Mouse (Mus musculus) heart, embryonic 14.5 days (tissue): ENCODE measurements at regions not wholly inside any gene's neighbourhood (a gene's known extent, or its start where the extent isn't known, plus 50 kb on each side); places are given as distances from the start of the nearest gene placed in this dataset.

Experiments used
- ATAC-seq: fragments of 200-750 bp; cut with Nextera tagmentation; 2 replicates; pipeline ENCODE4 v1.8.0; 2017; ENCODE audit warnings: low read depth, moderate TSS enrichment; ENCODE audit not compliant: insufficient number of reproducible peaks, insufficient read depth, low FRiP score
- H3K27ac ChIP-seq, 2 experiments: fragments of 200-500 bp in 1 of 2; fragments of 300-500 bp in 1 of 2; sonication (generic) in 1 of 2; replicated peaks in 1 of 2; 2 replicates each; pipeline ENCODE4 v1.5.1; 2012 to 2014; ENCODE audit warnings: low read depth in 2 of 2, low read length in 2 of 2, control low read depth in 1 of 2, mild to moderate bottlenecking in 1 of 2, mixed read lengths in 1 of 2; ENCODE audit not compliant: control insufficient read depth in 1 of 2, insufficient read depth in 1 of 2
- H3K27me3 ChIP-seq: fragments of 300-500 bp; sonication (generic); 2 replicates; pipeline ENCODE4 v1.6.1; 2014; ENCODE audit warnings: mild to moderate bottlenecking, low read length, control low read depth; ENCODE audit not compliant: control insufficient read depth, insufficient read depth
- H3K36me3 ChIP-seq: fragments of 300-500 bp; sonication (generic); 2 replicates; pipeline ENCODE4 v1.6.1; 2014; ENCODE audit warnings: mild to moderate bottlenecking, control low read depth, low read length, mixed read lengths; ENCODE audit not compliant: control insufficient read depth, insufficient read depth
- H3K4me1 ChIP-seq, 2 experiments: fragments of 200-500 bp in 1 of 2; fragments of 300-500 bp in 1 of 2; sonication (generic) in 1 of 2; 2 replicates each; pipeline ENCODE4 v1.6.1; 2012 to 2014; ENCODE audit warnings: low read length in 2 of 2, control low read depth in 1 of 2, mixed read lengths in 1 of 2; ENCODE audit not compliant: control insufficient read depth in 2 of 2, insufficient read depth in 2 of 2
- H3K4me2 ChIP-seq: fragments of 300-500 bp; sonication (generic); 2 replicates; pipeline ENCODE4 v1.6.1; 2014; ENCODE audit warnings: mild to moderate bottlenecking, low read length
- H3K4me3 ChIP-seq, 2 experiments: fragments of 200-500 bp in 1 of 2; fragments of 300-500 bp in 1 of 2; sonication (generic) in 1 of 2; 2 replicates each; pipeline ENCODE4 v1.5.1; 2012 to 2014; ENCODE audit warnings: low read length in 2 of 2, mild to moderate bottlenecking in 2 of 2, control low read depth in 1 of 2, low read depth in 1 of 2, moderate library complexity in 1 of 2; ENCODE audit not compliant: control insufficient read depth in 1 of 2, insufficient read depth in 1 of 2
- H3K9ac ChIP-seq: fragments of 300-500 bp; sonication (generic); 2 replicates; pipeline ENCODE4 v1.6.1; 2014; ENCODE audit warnings: mild to moderate bottlenecking, low read length
- H3K9me3 ChIP-seq: fragments of 300-500 bp; sonication (generic); 2 replicates; pipeline ENCODE4 v1.6.1; 2016; ENCODE audit warnings: low read length, control low read depth; ENCODE audit not compliant: control insufficient read depth
- WGBS: fragments of 180-500 bp; shearing (Covaris S2); extraction: QIAGEN DNeasy Blood & Tissue Kit; methylation state at CpG from one replicate; pipeline ENCODE4 v1.1.7; 2014; 5-methylcytosine and 5-hydroxymethylcytosine counted together

DNA sequence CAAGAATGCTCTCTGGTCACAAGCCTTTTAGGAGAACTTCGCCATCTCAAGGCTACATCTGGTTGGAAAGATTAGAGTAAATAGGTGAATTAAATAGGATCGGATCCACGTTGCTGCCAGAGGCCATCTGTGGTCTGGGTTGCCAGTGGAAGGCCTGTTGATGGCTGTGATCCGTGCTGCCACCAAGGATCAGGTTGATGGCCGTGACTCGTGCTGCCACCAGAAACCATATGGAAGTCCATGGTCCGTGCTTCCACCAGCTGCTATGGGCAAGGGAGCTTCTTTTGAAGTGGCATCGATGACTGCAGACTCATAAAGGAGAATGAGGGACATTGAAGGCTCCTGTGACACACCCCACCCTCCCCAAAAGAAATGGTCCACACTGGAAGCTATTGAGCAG lies 79.6 kb downstream of the Atp1a1 start:
- Histone ChIP-seq H3K9ac (no peak overlapping the region), H3K27me3 (no peaks in the 10 kb centered on the region), H3K27ac (no peak overlapping the region), H3K36me3 (no peaks in the 10 kb centered on the region), H3K4me3 (no peak overlapping the region), H3K9me3 (no peaks in the 10 kb centered on the region), H3K4me1 (peaks cover 14 to 34% of the 10 kb centered on the region in 2 experiments), H3K4me2 (no peak overlapping the region)
- ATAC-seq, result no peak
- WGBS, result 83% methylated on average over 8 of the region's 8 CpGs

- WGBS, result 39% methylated on average over 6 of the region's 6 CpGs
- no peak overlapping the region for H3K4me2 ChIP-seq
- no peaks in the 10 kb centered on the region for H3K27me3 ChIP-seq
- H3K9ac ChIP-seq, result no peak overlapping the region
- H3K27ac ChIP-seq, result no peak overlapping the region
- no peak for ATAC-seq
- H3K9me3 ChIP-seq, result no peaks in the 10 kb centered on the region
- H3K4me3 ChIP-seq, result no peak overlapping the region
- peaks cover 14 to 37% of the 10 kb centered on the region in 2 experiments for H3K4me1 ChIP-seq
- no peaks in the 10 kb centered on the region for H3K36me3 ChIP-seq
These were observed 80.0 kb downstream of the Atp1a1 start for GRCm38 (mm10) chr3:101524444-101524843.

GRCm38 (mm10) chr3:101523239-101523638 lies 81.2 kb downstream of the Atp1a1 start:
- no peak overlapping the region for H3K9ac ChIP-seq
- no peaks in the 10 kb centered on the region for H3K9me3 ChIP-seq
- peaks cover 18 to 36% of the 10 kb centered on the region in 2 experiments for H3K4me1 ChIP-seq
- H3K4me2 ChIP-seq, result no peak overlapping the region
- 91% methylated on average over 5 of the region's 5 CpGs for WGBS
- H3K36me3 ChIP-seq, result no peaks in the 10 kb centered on the region
- ATAC-seq, result no peak
- 0 out of 4 replicates have a peak overlapping the region, but pooled peaks of 1 of the 2 experiments have one; percentile 4 for H3K27ac ChIP-seq
- no peak overlapping the region for H3K4me3 ChIP-seq
- no peaks in the 10 kb centered on the region for H3K27me3 ChIP-seq

GRCm38 (mm10) chr3:101522246-101522920 lies 82.1 kb downstream of the Atp1a1 start:
- no peaks in the 10 kb centered on the region for H3K27me3 ChIP-seq
- H3K4me3 ChIP-seq, result no peak overlapping the region
- no peak overlapping the region for H3K9ac ChIP-seq
- no peaks in the 10 kb centered on the region for H3K36me3 ChIP-seq
- H3K27ac ChIP-seq, result peak overlapping the region in 1 of 2 experiments; percentile 4; a peak in 3 of 4 replicates
- no peaks in the 10 kb centered on the region for H3K9me3 ChIP-seq
- no peak overlapping the region for H3K4me2 ChIP-seq
- WGBS, result 51% methylated on average over 9 of the region's 9 CpGs
- peak; percentile 60; the same call in 1 of the 2 replicates for ATAC-seq
- peaks cover 21 to 32% of the 10 kb centered on the region in 2 experiments for H3K4me1 ChIP-seq

DNA sequence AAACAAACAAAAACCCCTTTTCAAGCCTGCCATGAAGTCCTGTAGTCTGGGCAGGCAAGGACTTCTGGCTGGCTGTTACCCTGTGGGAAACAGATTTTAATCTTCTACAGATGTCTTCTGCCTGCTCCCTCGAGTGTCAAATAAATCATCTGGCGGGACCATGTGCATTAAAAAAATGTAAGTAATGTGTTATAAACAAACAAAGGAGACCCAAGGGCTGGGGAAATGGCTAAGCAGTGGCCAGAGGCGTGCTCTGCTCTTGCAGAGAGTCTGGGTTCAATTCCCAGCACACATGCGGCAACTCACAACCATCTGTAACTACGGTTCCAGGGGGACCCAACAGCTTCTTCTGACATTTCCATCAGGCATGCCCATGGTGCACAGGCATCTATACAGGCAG lies 83.3 kb downstream of the Atp1a1 start:
- H3K9ac ChIP-seq, result no peak overlapping the region
- no peaks in the 10 kb centered on the region for H3K36me3 ChIP-seq
- H3K9me3 ChIP-seq, result no peaks in the 10 kb centered on the region
- no peak overlapping the region for H3K4me2 ChIP-seq
- no peak for ATAC-seq
- 82% methylated on average over 5 of the region's 5 CpGs for WGBS
- H3K4me3 ChIP-seq, result no peak overlapping the region
- peaks cover 32 to 42% of the 10 kb centered on the region in 2 experiments for H3K4me1 ChIP-seq
- H3K27me3 ChIP-seq, result no peaks in the 10 kb centered on the region
- H3K27ac ChIP-seq, result no peak overlapping the region

DNA sequence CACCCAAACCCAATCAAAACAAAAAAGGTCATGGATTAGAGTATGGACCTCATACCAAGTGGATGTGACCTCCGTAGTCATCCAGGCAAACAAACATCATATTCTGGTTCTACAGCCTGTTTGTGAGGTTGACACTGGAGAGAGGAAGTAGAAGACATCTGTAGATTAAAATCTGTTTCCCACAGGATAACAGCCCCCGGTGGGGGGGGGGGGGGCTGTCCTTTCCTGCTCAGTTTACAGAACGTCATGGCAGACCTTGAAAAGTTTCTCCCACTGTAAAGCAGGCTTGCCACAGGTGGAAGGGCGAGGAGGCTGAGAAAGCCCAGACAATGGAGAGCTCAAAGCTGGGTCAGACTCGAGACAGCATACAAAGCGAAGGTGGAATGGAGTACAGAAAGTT lies 84.4 kb downstream of the Atp1a1 start:
- 66% methylated on average over 6 of the region's 6 CpGs for WGBS
- peak overlapping the region; percentile 16; the same call in 1 of the 2 replicates for H3K9ac ChIP-seq
- no peaks in the 10 kb centered on the region for H3K36me3 ChIP-seq
- no peak for ATAC-seq
- H3K4me1 ChIP-seq, result peaks cover 32 to 42% of the 10 kb centered on the region in 2 experiments
- no peaks in the 10 kb centered on the region for H3K27me3 ChIP-seq
- no peak overlapping the region for H3K4me3 ChIP-seq
- no peaks in the 10 kb centered on the region for H3K9me3 ChIP-seq
- no peak overlapping the region for H3K27ac ChIP-seq
- H3K4me2 ChIP-seq, result no peak overlapping the region

GRCm38 (mm10) chr3:101519551-101519950 lies 84.9 kb downstream of the Atp1a1 start:
- H3K27me3 ChIP-seq, result no peaks in the 10 kb centered on the region
- 85% methylated on average over 5 of the region's 5 CpGs for WGBS
- H3K27ac ChIP-seq, result no peak overlapping the region

DNA sequence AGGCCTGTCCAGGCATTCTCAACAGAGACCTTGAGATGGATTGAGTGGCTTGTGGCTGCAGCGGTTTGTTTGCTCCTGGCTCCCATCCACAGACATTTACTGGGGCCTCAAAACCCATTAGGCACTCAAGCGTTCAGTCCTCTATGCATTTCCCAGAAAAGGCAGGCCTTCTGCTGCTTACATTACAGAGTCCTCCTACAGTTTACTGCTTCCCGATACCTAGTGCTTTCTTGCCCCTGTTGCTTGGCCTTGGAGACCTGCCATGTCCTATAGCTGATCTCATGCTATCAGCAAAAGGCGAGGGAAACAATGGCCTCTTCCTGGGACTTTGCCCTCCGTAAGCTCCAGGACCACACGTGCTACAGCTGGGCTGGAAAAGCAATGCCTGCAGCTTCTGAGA lies 85.7 kb downstream of the Atp1a1 start:
- no peaks in the 10 kb centered on the region for H3K27me3 ChIP-seq
- WGBS, result 29% methylated on average over 6 of the region's 6 CpGs

More at GRCm38 (mm10) chr3:101519551-101519950, 84.9 kb downstream of the Atp1a1 start:
- Histone ChIP-seq H3K4me2 (no peak overlapping the region), H3K4me1 (peaks cover 29 to 42% of the 10 kb centered on the region in 2 experiments), H3K9ac (no peak overlapping the region), H3K9me3 (no peaks in the 10 kb centered on the region), H3K4me3 (no peak overlapping the region), H3K36me3 (no peaks in the 10 kb centered on the region)
- ATAC-seq, result no peak

More for the DNA sequence above, 85.7 kb downstream of the Atp1a1 start:
- Histone ChIP-seq H3K4me2 (no peak overlapping the region), H3K9ac (peak overlapping the region; percentile 1; the same call in 1 of the 2 replicates), H3K4me3 (no peak overlapping the region), H3K27ac (peak overlapping the region; percentile 29 to 51; a peak in 3 of 4 replicates), H3K9me3 (no peaks in the 10 kb centered on the region), H3K4me1 (peaks cover 31 to 42% of the 10 kb centered on the region in 2 experiments), H3K36me3 (no peaks in the 10 kb centered on the region)
- no peak for ATAC-seq
